Mouse (Mus musculus): ENCODE data around the gene Ropn1.
"Not testable (repeated sequence)": the region's sequence is repeated elsewhere in the genome, so short reads cannot be mapped to it uniquely, and the experiment has no call there.

The Ropn1 gene

DNA sequence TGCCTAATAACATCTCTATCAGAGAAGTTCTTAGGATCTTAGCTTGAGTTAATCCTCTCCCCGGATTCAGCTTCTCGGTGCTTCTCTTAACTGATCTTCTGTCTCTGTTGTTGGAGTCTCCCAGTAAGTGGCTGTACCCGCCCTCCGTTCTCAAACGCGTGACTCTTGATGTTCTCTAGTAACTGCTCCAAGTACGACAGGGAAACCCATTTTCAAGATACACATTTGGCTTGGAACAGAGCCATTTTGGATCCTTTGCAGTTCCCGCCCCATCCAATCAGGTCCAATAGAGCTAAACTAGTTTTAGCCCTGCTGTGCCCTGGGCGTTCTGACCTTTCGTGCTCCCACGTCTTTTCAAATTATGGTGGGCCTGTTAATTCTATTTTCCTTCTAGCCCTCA lies 41.4 kb downstream of the Ropn1 start:
- DNase-seq = peak; percentile 11 to 13

GRCm38 (mm10) chr16:34694477-34694876 lies 44.8 kb downstream of the Ropn1 start:
- no peak for DNase-seq

DNA sequence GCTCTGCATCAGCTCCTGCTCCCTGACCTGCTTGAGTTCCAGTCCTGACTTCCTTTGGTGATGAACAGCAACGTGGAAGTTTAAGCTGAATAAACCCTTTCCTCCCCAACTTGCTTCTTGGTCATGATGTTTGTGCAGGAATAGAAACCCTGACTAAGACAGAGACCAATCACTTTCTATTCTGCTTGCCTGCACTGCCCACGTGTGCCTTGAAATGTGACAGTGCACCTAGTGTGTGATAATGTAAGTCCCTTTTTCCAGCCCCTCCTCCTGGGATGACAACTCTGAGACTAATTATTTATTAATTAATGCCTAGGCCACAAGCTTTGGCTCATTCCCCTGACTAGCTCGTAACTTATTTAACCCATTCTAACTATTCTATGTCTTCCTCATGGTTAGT lies 49.0 kb downstream of the Ropn1 start:
- DNase-seq = not testable (repeated sequence)

DNA sequence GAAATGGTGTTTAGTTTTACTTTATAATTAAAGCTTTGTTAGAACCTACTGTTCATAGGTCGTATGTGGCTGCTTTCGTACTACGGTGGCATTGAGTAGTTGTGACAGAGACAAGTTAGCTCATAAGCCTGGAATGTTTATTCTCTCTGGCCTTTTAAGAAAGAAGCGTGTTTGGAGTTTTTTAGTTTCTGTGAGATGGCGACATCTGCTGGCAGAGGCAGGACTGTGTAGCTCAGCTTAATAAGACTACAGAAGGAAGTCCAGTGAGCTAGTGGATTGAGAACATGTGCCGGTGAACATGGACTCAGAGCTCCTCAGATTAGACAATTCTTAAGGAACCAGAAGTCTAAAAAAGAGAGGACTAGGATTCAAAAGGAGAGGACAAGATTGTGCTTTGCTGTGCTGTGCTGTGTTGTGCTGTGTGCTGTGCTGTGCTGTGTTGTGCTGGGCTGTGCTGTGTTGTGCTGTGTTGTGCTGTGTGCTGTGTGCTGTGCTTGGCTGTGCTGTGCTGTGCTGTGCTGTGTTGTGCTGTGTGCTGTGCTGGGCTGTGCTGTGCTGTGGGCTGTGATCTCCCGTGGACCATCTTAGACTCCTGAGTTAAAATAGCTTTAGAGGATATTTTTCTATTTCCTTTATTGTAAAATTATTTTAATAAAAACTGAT lies 50.6 kb downstream of the Ropn1 start:
- peak; percentile 56 to 68 for DNase-seq

DNA sequence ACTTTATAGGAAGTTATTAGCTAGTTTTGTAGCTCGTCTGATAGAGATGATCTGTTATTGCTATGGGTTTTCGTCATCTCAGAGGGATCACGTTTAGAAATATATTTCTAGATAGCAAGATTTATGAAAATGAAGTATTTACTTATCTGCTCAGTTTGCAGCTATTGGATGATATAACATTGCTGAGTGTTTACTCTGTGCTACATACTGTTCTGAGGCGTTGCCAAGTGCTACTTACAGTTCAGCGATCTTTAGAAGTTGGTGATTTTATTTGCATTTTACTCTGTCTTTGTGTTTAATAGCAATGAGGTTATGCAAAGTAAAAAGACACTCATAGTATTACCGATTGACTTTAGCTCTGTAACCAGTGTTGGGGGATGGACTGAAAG lies 51.1 kb downstream of the Ropn1 start:
- DNase-seq = no peak

DNA sequence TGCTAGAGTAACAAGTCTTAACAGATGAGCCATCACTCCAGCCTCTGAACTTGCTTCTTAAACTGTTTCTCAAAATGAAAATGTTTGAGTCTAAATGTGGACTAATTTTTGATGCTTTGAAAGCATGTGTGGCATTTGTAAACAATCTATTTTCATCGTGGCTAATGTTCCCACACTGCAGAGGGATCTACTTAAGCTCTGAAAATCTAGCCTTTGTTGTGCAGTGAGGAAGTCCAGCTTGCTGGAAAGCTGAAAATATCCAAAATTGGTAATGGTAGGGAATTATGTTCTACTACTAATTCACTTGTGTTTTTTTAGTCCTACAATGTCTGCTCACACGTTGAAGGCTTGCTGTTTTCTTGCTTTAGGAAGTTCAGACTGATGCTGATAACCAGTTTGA lies 56.3 kb downstream of the Ropn1 start:
- DNase-seq = no peak

- no peak for DNase-seq
Measured at GRCm38 (mm10) chr16:34706487-34706946, 56.8 kb downstream of the Ropn1 start.

DNA sequence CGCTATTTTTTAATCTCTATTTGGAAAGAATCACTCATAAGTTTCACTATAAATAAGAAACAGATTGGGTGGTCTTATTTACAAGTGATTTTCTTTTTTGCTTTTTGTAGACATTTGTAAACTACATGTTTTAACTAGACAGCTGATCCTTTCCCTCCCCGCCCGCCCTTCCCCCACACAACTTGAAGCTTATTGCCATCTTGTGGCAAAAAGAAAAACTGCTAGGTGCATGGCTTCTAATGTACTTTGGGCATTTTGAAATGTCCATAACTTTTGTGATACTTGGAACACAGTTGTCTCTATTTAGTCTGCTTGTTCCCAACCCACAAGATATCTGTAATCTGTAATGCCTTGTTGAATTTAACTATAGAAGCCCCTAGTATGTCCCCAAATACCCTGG lies 61.8 kb downstream of the Ropn1 start:
- no peak for DNase-seq

DNA sequence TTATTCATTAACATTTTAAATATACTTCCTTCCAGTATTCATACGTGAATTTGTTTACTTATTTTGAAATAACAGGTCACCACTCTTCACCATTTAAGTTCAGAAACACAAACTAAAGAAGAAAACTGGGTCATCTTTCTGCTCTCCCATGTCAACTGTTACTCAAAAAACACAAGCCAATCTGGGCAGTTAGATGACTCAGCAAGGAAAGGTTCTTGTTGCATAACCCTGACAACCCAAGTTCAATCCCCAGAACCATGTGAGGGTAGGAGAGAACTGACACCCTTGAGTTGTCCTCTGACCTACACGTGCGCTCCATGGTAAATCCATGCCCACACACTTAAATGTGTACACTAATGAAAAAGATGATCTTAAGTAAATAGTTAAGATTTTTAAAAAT lies 75.4 kb downstream of the Ropn1 start:
- DNase-seq = no peak
